Mouse (Mus musculus) left cerebral cortex, adult 9 months (tissue): ENCODE results near the gene Ffar3.

Experiments used
- DNase-seq, 2 experiments: peaks; one replicate each; pipeline ENCODE4 v3.0.0; 2022; ENCODE audit warnings: low spot score in 2 of 2

The Ffar3 gene

GRCm38 (mm10) chr7:30856078-30856477, at the start of gene Ffar3:
Ffar3 (minus strand) TSS chr7:30856178.
- DNase-seq: no peak

GRCm38 (mm10) chr7:30904042-30904441, 48.1 kb upstream of the Ffar3 start:
- no peak for DNase-seq

- DNase-seq: no peak
These were observed 39.2 kb upstream of the Ffar3 start for GRCm38 (mm10) chr7:30895217-30895616.

GRCm38 (mm10) chr7:30892515-30892914, 36.5 kb upstream of the Ffar3 start:
- no peak for DNase-seq

- no peak for DNase-seq
These were observed 35.8 kb upstream of the Ffar3 start for GRCm38 (mm10) chr7:30891746-30892145.

- no peak for DNase-seq
These were observed 34.7 kb upstream of the Ffar3 start for GRCm38 (mm10) chr7:30890681-30891080.

- DNase-seq: no peak
These were observed 32.8 kb upstream of the Ffar3 start for GRCm38 (mm10) chr7:30888786-30889185.

- DNase-seq: no peak
These were observed 31.7 kb upstream of the Ffar3 start for GRCm38 (mm10) chr7:30887568-30888188.

- DNase-seq: no peak
These were observed 30.9 kb upstream of the Ffar3 start for GRCm38 (mm10) chr7:30886852-30887251.

GRCm38 (mm10) chr7:30884047-30884446, 28.1 kb upstream of the Ffar3 start:
- DNase-seq: no peak

- no peak for DNase-seq
These were observed 25.4 kb upstream of the Ffar3 start for GRCm38 (mm10) chr7:30881367-30881766.

- DNase-seq: no peak
These were observed 24.2 kb upstream of the Ffar3 start, which contains the start of gene Cd22 for GRCm38 (mm10) chr7:30880176-30880575. Cd22 (minus strand) TSS chr7:30880342.

- no peak for DNase-seq
These were observed 23.0 kb upstream of the Ffar3 start for GRCm38 (mm10) chr7:30878950-30879349.

- peak in 1 of 2 experiments; percentile 73 for DNase-seq
These were observed 17.1 kb upstream of the Ffar3 start for GRCm38 (mm10) chr7:30873083-30873482.

GRCm38 (mm10) chr7:30863386-30863785, 7.4 kb upstream of the Ffar3 start:
- DNase-seq: no peak

- DNase-seq: no peak
These were observed 5.5 kb upstream of the Ffar3 start, which contains the start of gene Ffar1 for GRCm38 (mm10) chr7:30861464-30861863. Ffar1 (minus strand) TSS chr7:30861564.

GRCm38 (mm10) chr7:30859635-30860402, 3.8 kb upstream of the Ffar3 start:
- DNase-seq: peak in 1 of 2 experiments; percentile 59

GRCm38 (mm10) chr7:30859290-30859634, 3.3 kb upstream of the Ffar3 start:
- DNase-seq: peak in 1 of 2 experiments; percentile 78

- DNase-seq: no peak
These were observed 1.8 kb upstream of the Ffar3 start for GRCm38 (mm10) chr7:30857746-30858145.

- no peak for DNase-seq
These were observed 4.6 kb downstream of the Ffar3 start for GRCm38 (mm10) chr7:30851421-30851820.

- no peak for DNase-seq
These were observed 8.0 kb downstream of the Ffar3 start for GRCm38 (mm10) chr7:30847934-30848333.

- DNase-seq: no peak
These were observed 8.6 kb downstream of the Ffar3 start for GRCm38 (mm10) chr7:30847386-30847785.

GRCm38 (mm10) chr7:30846505-30847053, 9.4 kb downstream of the Ffar3 start:
- DNase-seq: no peak
